Mouse (Mus musculus): ENCODE results near the gene Ubap1l. TPM values are rescaled to one million over a fixed set of nuclear protein-coding genes. Genes with fewer than 3 reads are reported as not detected.

The Ubap1l gene
- polyA plus RNA-seq, 1 experiment, result not detected

DNA sequence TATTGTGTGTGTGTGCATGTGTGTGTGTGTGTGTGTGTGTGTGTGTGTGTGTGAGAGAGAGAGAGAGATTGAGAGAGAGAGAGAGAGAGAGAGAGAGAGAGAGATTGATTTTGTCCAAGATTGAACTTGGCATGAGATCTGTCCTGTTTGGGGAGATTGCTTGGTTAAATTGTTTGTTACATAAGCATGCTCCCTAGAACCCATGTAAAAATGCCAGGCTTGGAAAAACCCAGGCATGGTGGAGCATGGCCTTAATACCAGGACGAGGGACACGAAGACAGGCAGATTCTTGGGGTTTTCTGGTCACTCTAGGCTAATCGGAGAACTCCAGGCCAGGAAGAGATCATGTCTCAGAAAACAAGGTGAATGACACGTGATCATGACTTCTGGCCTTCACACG is 67.2 kb downstream of the Ubap1l start:
- TF ChIP-seq POLR2A (IDR thresholded peaks at IDR 0.05; ENCODE audit: borderline replicate concordance, low read depth, low read length) (no peak), CTCF (IDR thresholded peaks at IDR 0.05; ENCODE audit: low read depth, low read length) (no peak)
- H3K4me1 ChIP-seq (ENCODE audit: control insufficient read depth, insufficient read depth, low read length), result peaks cover 7% of the 10 kb centered on the region
- H3K27ac ChIP-seq (ENCODE audit: insufficient read depth, low read depth, low read length), result no peak overlapping the region
- H3K4me3 ChIP-seq (ENCODE audit: insufficient read depth, low read length), result no peak overlapping the region

Other genes starting within 250 kb of the Ubap1l start
- gene Igdcc3, start 219.9 kb upstream of the Ubap1l start, polyA plus RNA-seq (2012; ENCODE audit: insufficient read depth, insufficient read length, missing spikeins), result not detected in 2 replicates
- 2.9 TPM in 2 replicates for gene Parp16, start 165.7 kb upstream of the Ubap1l start, polyA plus RNA-seq (2012; ENCODE audit: insufficient read depth, insufficient read length, missing spikeins)
- gene Cilp, start 95.9 kb upstream of the Ubap1l start, polyA plus RNA-seq (2012; ENCODE audit: insufficient read depth, insufficient read length, missing spikeins), result not detected in 2 replicates
- gene Clpx, start 66.8 kb upstream of the Ubap1l start, polyA plus RNA-seq (2012; ENCODE audit: insufficient read depth, insufficient read length, missing spikeins), result 19.2 and 20.8 TPM in 2 replicates
- gene Pdcd7, start 14.9 kb upstream of the Ubap1l start, polyA plus RNA-seq (2012; ENCODE audit: insufficient read depth, insufficient read length, missing spikeins), result 11.1 and 15.9 TPM in 2 replicates
- gene Kbtbd13, start 30.6 kb downstream of the Ubap1l start, polyA plus RNA-seq (2012; ENCODE audit: insufficient read depth, insufficient read length, missing spikeins), result not detected in 2 replicates
- gene Rasl12, start 37.5 kb downstream of the Ubap1l start, polyA plus RNA-seq (2012; ENCODE audit: insufficient read depth, insufficient read length, missing spikeins), result not detected in 2 replicates
- gene Slc51b, start 61.9 kb downstream of the Ubap1l start, polyA plus RNA-seq (2012; ENCODE audit: insufficient read depth, insufficient read length, missing spikeins), result not detected in 2 replicates
- gene Mtfmt, start 74.7 kb downstream of the Ubap1l start, polyA plus RNA-seq (2012; ENCODE audit: insufficient read depth, insufficient read length, missing spikeins), result 11.6 and 19.1 TPM in 2 replicates
- gene Spg21, start 99.9 kb downstream of the Ubap1l start, polyA plus RNA-seq (2012; ENCODE audit: insufficient read depth, insufficient read length, missing spikeins), result 95.1 and 104 TPM in 2 replicates
- 4.1 and 6.4 TPM in 2 replicates for gene Ankdd1a, start 159.2 kb downstream of the Ubap1l start, polyA plus RNA-seq (2012; ENCODE audit: insufficient read depth, insufficient read length, missing spikeins)
- gene Plekho2, start 219.0 kb downstream of the Ubap1l start, polyA plus RNA-seq (2012; ENCODE audit: insufficient read depth, insufficient read length, missing spikeins), result 193 and 213 TPM in 2 replicates
- 3.8 and 4.4 TPM in 2 replicates for gene Pif1, start 226.1 kb downstream of the Ubap1l start, polyA plus RNA-seq (2012; ENCODE audit: insufficient read depth, insufficient read length, missing spikeins)